Comparison of ENCODE assay signal across 17 mouse cellular contexts in genomic region chr15:3648741-3649140, GRCm38 (mm10).
"Had no signal": no experiment of that assay in that cellular context is flagged by ENCODE, and none has a peak within 500 bp of the region (broad histone marks: within the 10 kb centered on the region; RNA-seq: fewer than 3 reads in every experiment).

No protein-coding gene starts in this region.

- H3K27ac ChIP-seq: midbrain, embryonic 10.5 days; midbrain, embryonic 12.5 days; neural tube, embryonic 13.5 days; neural tube, embryonic 15.5 days; stomach, embryonic 15.5 days; stomach, postnatal 0 days had no signal

- H3K36me3 ChIP-seq: midbrain, embryonic 10.5 days; midbrain, embryonic 12.5 days; neural tube, embryonic 13.5 days; neural tube, embryonic 15.5 days; stomach, embryonic 15.5 days had no signal

- H3K4me2 ChIP-seq: lung, embryonic 14.5 days; midbrain, embryonic 12.5 days; neural tube, embryonic 13.5 days; neural tube, embryonic 15.5 days; stomach, embryonic 15.5 days had no signal

- DNase-seq: lung, adult 18-20 months; lung, embryonic 14.5 days; lung, postnatal 4 days; midbrain, embryonic 14.5 days; retina, postnatal 1 day; right cerebral cortex, adult 18-20 months; thymus, adult 2 months; thymus, postnatal 25 days; thymus, postnatal 4 days had no signal

- H3K4me3 ChIP-seq: midbrain, embryonic 10.5 days; midbrain, embryonic 12.5 days; myocyte; neural tube, embryonic 13.5 days; neural tube, embryonic 15.5 days; stomach, embryonic 15.5 days had no signal

- H3K4me1 ChIP-seq: midbrain, embryonic 10.5 days; midbrain, embryonic 12.5 days; neural tube, embryonic 13.5 days; neural tube, embryonic 15.5 days; stomach, embryonic 15.5 days had no signal

- H3K27me3 ChIP-seq: midbrain, embryonic 12.5 days; neural tube, embryonic 13.5 days; neural tube, embryonic 15.5 days; stomach, embryonic 15.5 days had no signal

- H3K9ac ChIP-seq: lung, embryonic 14.5 days; midbrain, embryonic 12.5 days; neural tube, embryonic 13.5 days; neural tube, embryonic 15.5 days; stomach, embryonic 15.5 days had no signal

- ATAC-seq: midbrain, embryonic 16.5 days had no signal

- H3K9me3 ChIP-seq: midbrain, embryonic 10.5 days; midbrain, embryonic 12.5 days; neural tube, embryonic 13.5 days; neural tube, embryonic 15.5 days; stomach, embryonic 15.5 days had no signal
